9 mouse cellular contexts compared by ENCODE assay signal in the genomic region with DNA sequence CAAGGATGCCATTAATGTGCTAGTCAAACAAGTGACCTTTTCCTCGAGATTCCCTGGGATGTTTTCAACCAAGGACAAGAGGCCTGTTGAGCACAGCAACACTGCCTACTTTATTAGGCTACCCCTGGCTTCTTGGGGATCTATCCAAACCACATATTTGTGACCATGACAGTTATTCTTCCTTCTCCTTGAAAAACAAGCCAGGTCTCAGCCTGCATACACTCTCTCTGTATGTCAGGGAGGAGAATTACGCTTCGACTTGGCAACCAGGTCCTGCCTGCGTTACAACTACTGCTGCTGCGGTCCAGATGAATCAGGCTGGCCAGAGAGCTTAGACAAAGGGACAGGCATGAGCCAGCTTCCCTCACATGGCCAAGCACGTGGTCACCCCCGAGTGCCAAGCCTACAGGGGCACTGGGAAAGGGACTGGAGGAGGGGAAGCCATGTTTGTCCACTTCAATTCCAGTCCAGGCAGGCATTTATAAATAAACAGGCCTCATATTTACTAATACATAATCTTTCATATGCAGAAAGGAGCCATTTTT.
DNase-seq lines count a peak whose midpoint lies in the region; ATAC-seq lines count a peak whose summit lies in the region.
"Had no signal": no experiment of that assay in that cellular context is flagged by ENCODE, and none has a peak within 500 bp of the region (broad histone marks: within the 10 kb centered on the region; RNA-seq: fewer than 3 reads in every experiment).

No protein-coding gene starts in this region.

- peak; percentile 6 for DNase-seq in cerebellum, adult 11 months
- peak; percentile 14 for DNase-seq in midbrain, embryonic 14.5 days
- DNase-seq in midbrain, embryonic 10.5 days (ENCODE audit: low spot score): no peak
- peak; percentile 16 for DNase-seq in kidney, adult 9 months
- peak; percentile 39 for DNase-seq in lung, postnatal 14 days
- no peak for DNase-seq in c-Kit-positive CD71-positive TER-119-positive erythroid progenitor cells, embryonic 14.5 days (ENCODE audit: low spot score)
- no peak for DNase-seq in MN1 (ENCODE audit: low spot score)

- H3K36me3 ChIP-seq in midbrain, embryonic 14.5 days (ENCODE audit: control insufficient read depth, insufficient read depth, low read length): no peaks in the 10 kb centered on the region
- no peaks in the 10 kb centered on the region for H3K36me3 ChIP-seq in midbrain, embryonic 10.5 days

- no peak overlapping the region for H3K4me3 ChIP-seq in midbrain, embryonic 14.5 days (replicated peaks; ENCODE audit: low read depth, low read length)
- H3K4me3 ChIP-seq in midbrain, embryonic 10.5 days: no peak overlapping the region

- H3K4me2 ChIP-seq in midbrain, embryonic 14.5 days (ENCODE audit: low read length): no peak overlapping the region

- no peaks in the 10 kb centered on the region for H3K27me3 ChIP-seq in midbrain, embryonic 14.5 days (ENCODE audit: control insufficient read depth, insufficient read depth, low read length)
- no peaks in the 10 kb centered on the region for H3K27me3 ChIP-seq in midbrain, embryonic 10.5 days (ENCODE audit: low read depth, poor library complexity, severe bottlenecking)

- ATAC-seq in cerebellum, adult (ENCODE audit: insufficient number of reproducible peaks, low FRiP score, low TSS enrichment): no peak
- ATAC-seq in midbrain, embryonic 14.5 days (ENCODE audit: low FRiP score, low TSS enrichment): no peak

- no peak overlapping the region for H3K9ac ChIP-seq in midbrain, embryonic 14.5 days (replicated peaks; ENCODE audit: low read length)
- H3K9ac ChIP-seq: liver, embryonic 14.5 days had no signal

- H3K27ac ChIP-seq in midbrain, embryonic 14.5 days (replicated peaks; ENCODE audit: low read depth, low read length): no peak overlapping the region
- no peak overlapping the region for H3K27ac ChIP-seq in midbrain, embryonic 10.5 days (replicated peaks)
- H3K27ac ChIP-seq: liver, embryonic 14.5 days had no signal

- H3K4me1 ChIP-seq in midbrain, embryonic 14.5 days (ENCODE audit: control insufficient read depth, insufficient read depth, low read length): no peaks in the 10 kb centered on the region
- H3K4me1 ChIP-seq in midbrain, embryonic 10.5 days: no peaks in the 10 kb centered on the region

- no peaks in the 10 kb centered on the region for H3K9me3 ChIP-seq in midbrain, embryonic 14.5 days (ENCODE audit: control insufficient read depth, low read length)
- no peaks in the 10 kb centered on the region for H3K9me3 ChIP-seq in midbrain, embryonic 10.5 days (replicated peaks)

- 85% methylated on average over 7 of the region's 7 CpGs for WGBS in midbrain, embryonic 14.5 days
- WGBS in midbrain, embryonic 10.5 days: 89% methylated on average over 7 of the region's 7 CpGs

Comparison
In these comparisons a context has a peak if more than half of its experiments do, and no peak if none do; other contexts are left out.
1. DNase-seq: peak in cerebellum, adult 11 months (single experiment), midbrain, embryonic 14.5 days (single experiment), kidney, adult 9 months (single experiment) and lung, postnatal 14 days (single experiment); none in midbrain, embryonic 10.5 days (single experiment), c-Kit-positive CD71-positive TER-119-positive erythroid progenitor cells, embryonic 14.5 days (single experiment) and MN1 (single experiment).